Mouse (Mus musculus): Measurements from ENCODE around the gene Pa2g4.

The Pa2g4 gene

DNA sequence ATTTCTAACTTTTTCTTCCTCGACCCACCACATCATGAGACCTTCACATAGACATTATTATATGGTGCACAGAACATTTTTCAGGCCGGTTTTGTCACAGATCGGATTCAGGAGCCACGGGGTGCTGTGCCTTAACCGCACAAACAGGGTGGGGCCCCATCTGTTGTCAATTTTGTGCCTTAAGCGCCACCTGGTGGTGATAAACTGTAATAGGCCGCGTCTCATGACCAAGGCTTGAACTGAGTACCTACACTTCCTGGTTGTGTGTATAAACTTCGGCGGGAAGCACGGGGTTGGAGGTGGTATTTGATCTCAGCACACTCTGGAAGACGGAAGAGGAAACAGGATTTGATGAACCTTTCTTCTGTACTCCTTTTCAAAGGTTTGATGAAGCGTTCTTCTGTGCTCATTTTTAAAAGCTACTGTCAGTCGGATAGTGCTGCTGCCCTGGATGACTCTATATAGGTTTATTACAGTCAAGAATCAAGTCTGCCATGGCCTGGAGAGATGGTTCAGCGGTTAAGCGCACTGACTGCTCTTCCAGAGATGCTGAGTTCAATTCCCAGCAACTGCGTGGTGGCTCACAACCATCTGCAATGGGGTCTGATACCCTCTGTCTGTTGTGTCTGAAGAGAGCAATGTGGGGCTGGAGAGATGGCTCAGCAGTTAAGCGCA is 29.4 kb downstream of the Pa2g4 start:
- peak; percentile 96 for DNase-seq (ENCODE audit: low read depth, low spot score)

DNA sequence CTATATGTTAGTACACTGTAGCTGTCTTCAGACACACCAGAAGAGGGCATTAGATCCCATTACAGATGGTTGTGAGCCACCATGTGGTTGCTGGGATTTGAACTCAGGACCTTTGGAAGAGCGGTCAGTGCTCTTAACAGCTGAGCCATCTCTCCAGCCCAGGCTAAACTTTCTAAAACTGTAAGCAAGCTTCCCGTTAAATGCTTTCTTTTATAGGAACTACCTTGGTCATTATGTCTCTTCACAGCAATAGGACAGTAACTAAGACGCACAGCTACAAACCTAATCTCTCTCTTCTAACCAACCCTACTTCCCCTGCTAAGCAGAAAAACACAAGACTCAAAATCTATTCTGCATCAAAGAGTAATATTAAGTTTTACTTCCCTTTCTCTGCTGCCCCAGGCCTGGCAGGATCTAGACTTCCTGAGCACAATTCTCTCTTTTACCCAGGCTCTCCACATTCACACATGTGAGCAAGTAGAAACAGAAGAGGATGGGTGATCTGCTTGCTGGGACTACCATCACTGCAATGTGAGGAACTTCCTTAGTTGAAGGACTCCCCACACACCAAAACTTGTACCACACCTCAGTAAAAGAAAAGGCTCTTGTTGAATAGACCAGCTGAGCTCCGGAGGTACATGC is 30.0 kb downstream of the Pa2g4 start:
- DNase-seq (ENCODE audit: low read depth, low spot score): no peak

DNA sequence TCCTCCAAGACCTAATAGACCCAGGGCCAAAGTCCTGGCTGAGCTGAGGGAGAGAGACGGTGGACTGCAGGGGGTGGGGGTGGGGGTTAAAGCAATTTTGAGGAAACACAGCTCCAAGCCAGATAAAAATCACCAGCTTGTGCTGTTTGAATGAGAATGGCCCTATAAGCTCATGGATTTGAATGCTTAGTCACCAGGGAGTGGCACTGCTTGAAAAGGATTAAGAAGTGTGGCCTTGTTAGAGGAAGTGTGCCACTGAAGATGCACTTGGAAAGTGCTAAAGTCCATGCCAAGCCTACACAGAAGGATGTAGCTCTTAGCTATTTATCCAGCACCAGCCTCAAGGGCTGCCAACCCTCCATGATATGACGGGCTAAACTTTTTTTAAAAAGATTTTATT is 30.6 kb downstream of the Pa2g4 start:
- DNase-seq (ENCODE audit: low read depth, low spot score): peak; percentile 38

DNA sequence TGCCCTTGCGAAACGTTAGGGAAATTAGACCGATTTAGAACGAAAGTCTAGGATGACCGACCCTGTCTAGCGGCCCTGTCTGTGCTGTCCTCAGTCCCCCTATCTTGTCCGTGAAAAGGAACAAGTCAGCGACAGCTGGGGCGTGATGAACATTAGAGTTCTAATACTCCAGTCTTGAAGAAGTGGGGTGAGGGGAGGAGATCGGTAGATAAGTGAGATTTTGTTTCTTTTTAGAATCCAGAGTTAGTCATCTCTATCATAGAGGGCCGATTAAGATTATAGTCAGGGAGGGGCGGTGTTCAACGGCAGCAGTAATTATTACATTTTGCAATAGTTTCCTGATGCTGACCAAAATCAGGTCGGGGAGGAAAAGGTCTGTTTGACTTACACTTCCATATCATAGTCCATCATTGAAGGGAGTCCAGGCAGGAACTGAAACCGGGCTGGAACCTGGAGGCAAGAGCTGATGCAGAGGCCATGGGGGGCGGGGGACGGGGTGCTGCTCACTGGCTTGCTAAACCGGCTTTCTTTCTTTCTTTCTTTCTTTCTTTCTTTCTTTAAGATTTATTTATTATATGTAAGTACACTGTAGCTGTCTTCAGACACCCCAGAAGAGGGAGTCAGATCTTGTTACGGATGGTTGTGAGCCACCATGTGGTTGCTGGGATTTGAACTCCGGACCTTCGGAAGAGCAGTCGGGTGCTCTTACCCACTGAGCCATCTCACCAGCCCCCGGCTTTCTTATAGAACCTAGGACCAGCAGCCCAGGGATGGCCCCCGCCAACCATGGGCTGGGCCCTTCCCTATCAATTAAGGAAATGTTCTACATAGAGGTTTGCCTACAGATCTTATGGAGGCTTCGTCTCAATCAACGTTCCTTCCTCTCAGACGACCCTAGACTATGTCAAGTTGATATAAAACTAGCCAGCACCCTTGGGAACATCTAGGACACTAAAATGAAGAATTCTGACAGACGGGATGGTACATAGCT is 39.1 kb downstream of the Pa2g4 start:
- no peak for DNase-seq (ENCODE audit: low read depth, low spot score)

DNA sequence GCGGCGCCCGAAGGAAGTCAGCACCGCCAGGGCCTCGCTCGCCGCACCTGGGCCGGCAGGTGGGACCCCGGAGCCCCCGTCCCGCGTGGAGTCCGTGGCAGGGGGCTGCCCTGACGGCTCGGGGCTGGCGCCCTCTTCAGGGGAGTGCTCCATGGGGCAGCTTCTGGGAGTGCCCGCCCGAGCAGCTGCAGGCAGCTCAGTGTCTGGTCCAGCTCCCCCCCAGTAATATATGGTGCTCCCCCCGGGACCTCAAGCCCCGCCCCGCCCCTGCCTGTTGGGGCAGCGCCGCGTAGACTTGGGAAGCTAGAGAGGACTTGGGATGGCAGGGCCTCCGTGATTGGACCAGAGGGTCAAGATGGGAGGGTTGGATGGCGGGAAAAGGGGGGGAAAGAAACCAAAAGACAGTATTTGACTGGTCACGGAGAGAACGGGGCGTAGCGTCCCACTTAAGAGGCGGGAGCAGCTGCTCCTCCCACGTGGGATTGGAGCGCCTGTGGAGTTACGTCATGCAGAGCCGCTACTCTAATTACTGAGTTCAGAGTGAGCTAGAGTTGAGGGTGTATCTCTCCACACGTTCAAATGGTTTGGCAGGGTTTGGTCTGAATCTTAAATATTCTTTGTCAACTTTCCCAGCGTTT is 40.0 kb downstream of the Pa2g4 start, which contains the start of gene Esyt1:
TSS of gene Esyt1 (minus strand) at position 201 of the 638 bp plus-strand sequence.
- DNase-seq (ENCODE audit: low read depth, low spot score): peak; percentile 100

DNA sequence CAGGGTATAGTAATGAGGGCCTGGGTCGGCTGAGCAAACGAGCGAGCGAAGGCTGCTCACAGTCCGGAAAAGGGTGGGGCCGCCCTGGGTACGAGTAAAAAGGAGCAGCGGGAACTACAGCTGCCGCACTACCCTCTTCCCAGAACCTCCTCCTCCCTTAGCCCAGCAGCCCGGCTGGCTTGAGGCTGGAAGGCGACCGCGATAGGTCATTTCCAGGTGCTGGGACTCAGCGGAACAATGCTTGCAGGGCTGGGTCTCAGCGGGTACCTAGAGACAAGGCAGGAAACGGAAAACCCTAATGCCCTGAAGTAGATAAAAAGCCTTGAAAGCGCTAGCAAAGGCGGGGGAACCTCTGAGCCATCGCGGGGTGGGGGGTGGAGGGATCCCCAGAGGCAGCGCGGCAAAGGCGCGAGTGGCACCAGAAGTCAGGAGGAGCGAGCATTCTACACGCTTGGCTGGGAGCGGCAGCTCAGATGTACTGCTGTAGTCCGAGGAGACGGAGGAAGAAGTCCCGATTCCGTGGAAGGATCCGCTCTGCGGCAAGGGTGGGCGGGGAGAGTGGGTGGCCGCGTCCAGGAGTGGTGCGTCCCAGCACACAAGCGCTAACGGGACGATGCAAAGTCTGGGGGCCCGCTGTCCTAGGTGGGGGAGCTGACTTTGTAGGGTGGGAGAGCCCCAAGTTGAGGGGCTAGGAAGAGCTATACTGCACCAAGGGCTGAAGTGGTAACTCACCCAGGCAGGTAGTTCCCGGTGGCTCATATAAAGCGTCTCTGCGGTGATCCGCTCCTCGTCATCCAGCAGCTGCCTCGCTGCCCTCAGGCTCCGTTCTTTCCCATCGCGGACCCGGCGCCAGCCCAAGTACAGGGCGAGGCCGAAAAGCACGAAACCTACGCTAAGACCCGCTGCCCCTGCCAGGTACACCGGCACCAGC is 40.8 kb downstream of the Pa2g4 start:
- DNase-seq (ENCODE audit: low read depth, low spot score): peak; percentile 92

DNA sequence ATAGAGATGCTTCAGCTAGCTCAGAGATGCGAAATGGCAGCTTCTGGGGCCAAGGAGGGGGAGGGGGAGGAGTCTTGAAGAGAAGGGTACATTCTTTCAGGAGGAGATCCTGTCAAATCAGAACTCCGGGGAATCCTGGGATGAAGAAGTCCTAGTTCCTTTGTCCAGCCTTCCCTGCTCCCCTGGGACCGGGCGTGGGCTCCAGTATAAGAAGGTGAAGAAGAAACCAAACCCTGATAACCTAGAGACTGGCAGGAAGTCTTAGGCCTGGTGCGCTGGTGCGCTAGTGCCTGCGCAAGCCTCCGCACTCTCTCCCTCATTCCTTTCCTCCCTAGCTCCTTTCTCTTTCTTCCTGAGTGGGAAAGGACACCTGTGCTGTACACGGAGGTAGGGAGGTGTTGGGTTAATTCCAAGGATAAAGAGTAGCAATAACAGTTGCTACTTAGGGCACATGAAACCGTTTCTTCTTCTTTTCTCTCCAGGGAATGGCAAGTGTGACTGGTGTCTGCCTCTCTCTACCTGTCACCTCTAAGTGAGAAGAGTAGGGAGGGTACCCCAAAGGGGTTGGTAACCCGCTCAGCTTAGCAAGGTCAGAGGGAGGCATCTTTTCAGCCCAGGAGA is 41.6 kb downstream of the Pa2g4 start:
- DNase-seq (ENCODE audit: low read depth, low spot score): peak; percentile 58

DNA sequence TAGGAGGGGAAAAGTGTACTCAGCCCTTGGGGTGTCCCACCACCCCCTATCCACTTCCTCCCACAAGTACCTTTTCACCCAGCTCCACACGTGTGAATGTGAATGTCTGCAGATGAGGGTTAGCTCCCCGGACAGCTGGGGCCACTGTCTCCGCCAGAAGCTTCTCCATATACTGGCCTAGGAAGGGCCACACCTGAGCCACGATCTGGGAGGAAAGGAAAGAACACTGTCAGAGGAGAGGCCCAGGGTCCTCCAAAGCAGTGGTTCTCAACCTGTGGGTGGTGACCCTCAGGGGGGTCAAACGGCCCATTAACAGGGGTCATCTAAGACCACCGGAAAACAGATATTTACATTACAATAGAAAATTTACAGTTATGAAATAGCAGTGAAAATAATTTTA is 43.4 kb downstream of the Pa2g4 start:
- no peak for DNase-seq (ENCODE audit: low read depth, low spot score)

DNA sequence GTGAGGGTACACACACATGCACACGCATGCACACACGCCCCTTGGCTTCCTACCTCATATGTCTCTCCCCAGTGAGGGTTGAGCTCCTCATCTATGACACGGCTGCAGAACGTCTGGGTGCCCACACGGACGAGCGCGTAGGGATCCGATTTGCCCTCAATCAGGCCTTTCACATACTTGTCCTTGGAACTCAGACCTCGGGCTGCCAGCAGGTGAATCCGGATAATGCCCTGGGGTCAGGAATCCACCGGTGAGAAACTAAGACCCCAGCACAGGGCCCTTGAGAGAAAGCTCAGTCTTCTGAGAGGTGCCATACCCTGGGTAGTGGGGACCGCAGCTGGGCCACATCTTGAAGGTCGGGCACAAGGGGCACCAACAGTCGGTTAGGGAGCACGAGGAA is 45.2 kb downstream of the Pa2g4 start:
- DNase-seq (ENCODE audit: low read depth, low spot score): no peak

DNA sequence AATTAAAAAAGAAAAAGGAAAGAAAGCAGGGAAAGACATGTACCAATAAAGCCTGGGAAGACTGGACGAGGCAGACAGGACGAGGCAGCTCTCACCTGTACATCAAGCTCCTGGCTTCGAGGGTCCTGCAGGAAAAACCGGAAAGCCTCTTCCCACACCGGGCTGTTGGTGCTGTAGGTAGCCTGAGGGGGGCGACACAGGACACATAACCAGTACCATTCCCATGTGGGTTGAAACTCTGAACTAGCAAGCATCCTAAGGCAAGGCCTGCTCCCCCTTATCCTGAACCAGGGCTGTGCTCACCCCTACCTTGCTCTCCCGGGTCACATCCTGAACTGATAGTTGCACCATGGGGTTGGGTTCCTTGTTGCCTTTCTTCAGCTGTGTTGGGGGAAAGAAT is 47.0 kb downstream of the Pa2g4 start:
- DNase-seq (ENCODE audit: low read depth, low spot score): peak; percentile 81

DNA sequence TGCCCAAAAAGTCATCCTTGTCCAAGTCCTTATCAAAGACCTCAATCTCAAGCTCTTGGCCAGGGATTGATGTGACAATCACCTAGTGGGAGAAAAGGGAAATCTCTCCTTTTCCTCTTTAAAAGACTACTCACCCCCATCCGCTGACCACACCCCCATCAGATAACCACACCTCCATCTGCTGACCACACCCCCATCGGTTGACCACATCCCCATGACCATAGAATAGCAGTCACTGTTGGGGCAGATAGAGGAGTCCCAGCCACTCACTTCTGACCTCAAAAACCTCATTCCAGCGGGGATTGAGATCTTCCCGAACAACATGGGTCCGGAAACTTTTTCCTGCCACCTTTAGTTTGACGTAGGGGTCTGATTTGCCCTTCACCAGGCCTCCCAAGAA is 49.1 kb downstream of the Pa2g4 start:
- peak; percentile 55 for DNase-seq (ENCODE audit: low read depth, low spot score)

DNA sequence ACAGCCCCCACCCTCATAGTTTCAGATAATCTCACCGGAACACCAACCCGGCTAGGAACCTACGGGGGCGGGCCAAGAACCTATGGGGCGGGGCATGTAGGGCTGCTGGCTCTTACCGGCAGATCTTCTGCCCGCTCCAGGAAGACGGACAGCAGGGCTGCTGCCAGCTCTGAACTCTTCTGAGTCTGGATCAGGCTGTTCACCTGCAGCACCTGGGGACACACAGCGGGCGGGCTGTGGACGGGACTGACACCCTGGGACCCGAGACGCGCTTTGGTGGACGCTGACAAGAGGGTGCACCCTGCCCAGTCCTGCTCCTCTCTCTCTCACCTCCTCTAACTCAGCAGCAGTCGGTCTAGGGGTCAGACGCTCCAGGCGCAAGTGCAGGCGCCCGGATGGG is 49.8 kb downstream of the Pa2g4 start:
- DNase-seq (ENCODE audit: low read depth, low spot score): peak; percentile 51

DNA sequence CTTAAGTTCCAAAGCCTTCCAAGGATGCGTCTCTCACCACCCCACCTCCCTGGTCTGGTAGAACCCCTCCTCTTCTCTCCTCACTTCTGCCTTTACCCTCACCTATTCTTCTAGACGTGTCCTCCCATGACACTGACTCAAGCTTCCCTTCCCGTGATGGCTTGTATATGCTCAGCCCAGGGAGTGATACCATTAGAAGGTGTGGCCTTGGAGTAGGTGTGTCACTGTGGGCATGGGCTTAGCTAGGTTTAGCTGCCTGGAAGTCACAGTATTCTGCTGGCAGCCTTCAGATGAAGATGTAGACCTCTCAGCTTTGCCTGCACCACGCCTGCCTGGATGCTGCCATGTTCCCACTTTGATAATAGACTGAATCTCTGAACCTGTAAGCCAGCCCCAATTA is 50.7 kb downstream of the Pa2g4 start:
- no peak for DNase-seq (ENCODE audit: low read depth, low spot score)

DNA sequence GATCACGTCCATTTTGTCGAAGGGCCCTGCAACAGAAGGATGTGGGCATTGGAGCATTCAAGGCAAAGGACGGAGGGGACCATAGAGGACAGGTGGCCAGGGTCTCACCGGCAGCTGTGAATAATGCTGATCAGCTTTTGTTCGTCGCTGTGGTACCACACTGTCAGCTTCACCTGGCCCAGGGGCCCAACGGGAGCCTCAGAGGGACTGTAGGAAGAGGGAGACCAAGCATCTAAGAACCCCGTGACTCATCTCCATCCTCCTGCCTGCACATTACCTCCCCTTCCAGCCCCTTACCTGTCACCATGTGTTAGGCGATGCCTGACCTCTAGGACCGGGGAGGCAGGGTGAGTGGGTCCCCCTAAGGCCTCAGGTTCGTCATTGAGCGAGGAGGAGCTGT is 54.0 kb downstream of the Pa2g4 start:
- DNase-seq (ENCODE audit: low read depth, low spot score): no peak

DNA sequence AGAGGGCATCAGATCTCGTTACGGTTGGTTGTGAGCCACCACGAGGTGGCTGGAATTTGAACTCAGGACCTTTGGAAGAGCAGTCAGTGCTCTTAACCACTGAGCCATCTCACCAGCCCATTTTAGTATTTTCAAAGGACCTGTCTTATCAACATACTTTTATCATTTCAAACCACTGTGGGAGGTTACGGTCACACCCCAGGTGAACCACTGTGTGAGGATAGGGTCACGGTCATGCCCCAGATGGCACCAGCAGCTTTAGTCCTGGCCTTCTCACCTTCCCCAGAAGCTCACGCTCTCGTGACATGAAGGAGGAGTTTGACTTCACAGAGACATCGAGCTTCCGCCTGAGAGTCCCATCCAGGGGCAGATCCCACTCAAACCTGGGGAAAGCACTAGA is 54.6 kb downstream of the Pa2g4 start:
- no peak for DNase-seq (ENCODE audit: low read depth, low spot score)

DNA sequence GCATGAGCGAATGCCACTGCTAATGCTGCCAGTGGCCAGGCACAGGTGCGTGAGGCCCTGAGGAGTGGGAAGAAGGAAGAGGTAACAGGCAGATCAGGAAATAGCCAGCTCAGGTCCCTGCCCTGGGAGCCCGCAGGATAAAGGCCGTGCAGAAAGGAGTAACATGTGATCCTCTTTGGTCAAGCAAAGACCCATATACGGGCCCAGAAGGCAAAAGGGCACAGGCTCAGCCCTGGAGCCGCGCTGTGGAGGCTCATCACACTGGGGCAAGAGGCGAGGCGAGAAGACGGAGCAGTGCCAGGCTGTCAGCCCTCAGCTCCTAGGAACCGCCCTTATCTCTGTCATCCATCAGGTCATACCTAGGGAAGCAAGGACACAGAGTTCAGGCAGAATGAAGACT is 55.5 kb downstream of the Pa2g4 start:
- no peak for DNase-seq (ENCODE audit: low read depth, low spot score)

DNA sequence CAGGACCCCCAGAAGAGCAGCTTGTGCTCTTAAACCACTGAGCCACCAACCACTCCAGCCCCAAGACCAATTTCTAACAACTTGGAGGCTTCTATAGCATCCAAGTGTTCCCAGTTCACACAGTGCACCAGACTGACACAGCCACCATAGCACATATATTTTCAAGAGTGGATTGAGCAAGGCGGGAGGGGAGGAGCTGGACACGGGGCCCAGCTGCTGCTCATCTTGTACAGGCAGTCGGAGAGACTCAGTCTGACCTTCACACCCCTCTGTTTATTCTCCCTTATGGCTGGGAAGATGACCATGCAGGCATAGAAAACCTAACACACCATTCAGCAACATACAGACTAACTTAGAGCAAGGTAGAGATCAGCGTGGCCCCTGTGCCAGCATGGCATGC is 56.0 kb downstream of the Pa2g4 start:
- no peak for DNase-seq (ENCODE audit: low read depth, low spot score)

DNA sequence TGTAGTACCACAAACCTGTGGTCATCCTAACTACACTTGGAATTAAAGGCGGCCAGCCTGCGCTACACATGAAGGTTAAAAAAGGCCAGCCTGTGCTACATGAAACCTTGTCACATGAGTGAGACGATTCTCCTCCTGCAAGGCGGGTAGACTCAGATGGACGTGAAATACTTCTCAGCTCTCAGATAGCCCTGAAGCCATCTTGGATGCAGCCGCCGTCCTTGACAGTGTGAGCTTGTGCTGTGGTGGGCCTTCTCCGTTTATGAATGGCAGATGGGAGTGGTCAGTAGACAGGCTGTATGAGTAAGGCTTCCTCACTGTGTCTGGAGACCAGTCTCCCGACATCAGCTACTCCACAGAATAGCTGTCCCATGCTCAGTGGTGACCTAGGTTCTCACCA is 56.6 kb downstream of the Pa2g4 start:
- no peak for DNase-seq (ENCODE audit: low read depth, low spot score)

DNA sequence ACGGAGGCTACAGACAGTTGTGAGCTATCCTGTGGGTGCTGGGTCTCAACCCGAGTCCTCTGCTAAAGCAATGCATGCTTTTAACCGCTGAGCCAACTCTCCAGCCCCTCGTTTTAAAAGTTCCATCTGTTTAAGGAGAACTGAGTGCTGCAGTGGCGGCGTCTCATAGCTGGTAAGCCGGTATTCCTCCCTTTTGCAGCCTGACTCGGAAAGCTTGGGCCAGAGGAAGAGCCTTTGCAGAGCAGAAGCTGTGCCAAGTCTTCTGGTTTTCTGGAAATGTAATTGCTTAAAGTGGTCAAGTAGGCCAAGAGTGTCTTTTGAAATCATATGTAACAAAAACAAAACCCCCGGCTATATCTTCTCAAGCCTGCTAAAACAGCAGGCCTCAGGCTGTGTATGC is 57.5 kb downstream of the Pa2g4 start:
- DNase-seq (ENCODE audit: low read depth, low spot score): no peak

Data from R1 (cell line).